Mouse (Mus musculus) bone marrow macrophage, adult 2 months (primary cell): Measurements from ENCODE around the gene Sfxn3.
"Not testable (repeated sequence)": the region's sequence is repeated elsewhere in the genome, so short reads cannot be mapped to it uniquely, and the experiment has no call there.

Experiments used
- CTCF ChIP-seq: IDR thresholded peaks from 2 replicates; pipeline ENCODE4 v1.5.1; 2012; ENCODE audit warnings: low read depth, mild to moderate bottlenecking, low read length, moderate library complexity
- POLR2A ChIP-seq: IDR thresholded peaks from 2 replicates; pipeline ENCODE4 v1.6.1; 2012; ENCODE audit warnings: mild to moderate bottlenecking, low read depth, low read length, borderline replicate concordance

DNA sequence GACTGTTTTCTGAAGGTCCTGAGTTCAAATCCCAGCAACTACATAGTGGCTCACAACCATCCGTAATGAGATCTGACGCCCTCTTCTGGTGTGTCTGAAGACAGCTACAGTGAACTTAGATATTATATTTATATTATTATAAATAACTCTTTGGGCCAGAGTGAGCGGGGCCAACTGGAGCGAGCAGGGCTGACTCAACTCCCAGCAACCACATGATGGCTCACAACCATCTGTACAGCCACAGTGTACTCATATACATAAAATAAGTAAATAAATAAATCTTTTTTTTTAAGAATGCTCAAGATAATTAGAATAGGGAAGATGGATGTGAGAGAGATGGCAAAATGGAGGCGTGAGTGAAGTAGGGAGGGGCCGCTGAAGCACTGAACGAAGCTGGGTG is 9.1 kb upstream of the Sfxn3 start:
- TF ChIP-seq POLR2A, CTCF: not testable (repeated sequence)
